Mouse (Mus musculus): ENCODE results near the gene Col16a1. TPM values are rescaled to one million over a fixed set of nuclear protein-coding genes. Genes with fewer than 3 reads are reported as not detected.
A peak's percentile ranks its signal among the peaks of the same experiment; 100 is the strongest.

Col16a1 gene
- polyA plus RNA-seq, 1 experiment, result 12.7 TPM

- Histone ChIP-seq H3K36me3 (ENCODE audit: control insufficient read depth, insufficient read depth, low read length) (no peaks in the 10 kb centered on the region), H3K27me3 (replicated peaks; ENCODE audit: control insufficient read depth, insufficient read depth, low read length) (no peaks in the 10 kb centered on the region), H3K4me1 (ENCODE audit: control insufficient read depth, insufficient read depth, low read length) (peaks cover 15% of the 10 kb centered on the region; the same call in 1 of the 2 replicates), H3K27ac (ENCODE audit: insufficient read depth, low read depth, low read length) (peak overlapping the region; percentile 21; the same call in 1 of the 2 replicates), H3K4me3 (ENCODE audit: insufficient read depth, low read depth, low read length) (no peak overlapping the region)
- 60% methylated on average over 7 of the region's 7 CpGs for WGBS
- no peak for TF ChIP-seq CTCF (conservative IDR thresholded peaks at IDR 0.05; ENCODE audit: insufficient read depth, insufficient read length, low read depth, low read length)
- no peak for TF ChIP-seq POLR2A (IDR thresholded peaks at IDR 0.05; ENCODE audit: low read depth, low read length)
- DNase-seq, result peak; percentile 51
These were observed 62.5 kb downstream of the Col16a1 start for GRCm38 (mm10) chr4:130110091-130110490.

DNA sequence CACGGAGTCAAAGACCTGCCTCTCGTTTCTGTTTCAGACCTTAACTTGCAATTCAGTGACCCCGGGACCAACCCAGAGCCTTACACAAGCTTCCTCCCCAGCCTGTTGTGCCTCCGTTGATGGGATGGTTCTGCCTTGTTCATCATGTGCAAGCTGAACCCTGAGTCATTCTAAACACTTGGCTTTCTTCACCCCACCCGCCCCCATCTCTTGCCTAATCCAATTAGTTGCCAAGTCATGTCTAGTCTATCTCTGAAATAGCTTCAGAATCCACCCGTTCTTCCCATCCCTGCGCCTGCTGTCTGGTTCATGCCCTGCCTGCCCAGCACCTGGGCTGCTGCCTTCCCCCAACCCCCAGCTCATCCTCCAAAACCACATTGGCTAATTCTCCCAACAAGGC is 64.7 kb downstream of the Col16a1 start:
- Histone ChIP-seq H3K27ac (ENCODE audit: insufficient read depth, low read depth, low read length) (no peak overlapping the region), H3K4me3 (ENCODE audit: insufficient read depth, low read depth, low read length) (no peak overlapping the region), H3K27me3 (replicated peaks; ENCODE audit: control insufficient read depth, insufficient read depth, low read length) (no peaks in the 10 kb centered on the region), H3K36me3 (ENCODE audit: control insufficient read depth, insufficient read depth, low read length) (no peaks in the 10 kb centered on the region), H3K4me1 (ENCODE audit: control insufficient read depth, insufficient read depth, low read length) (peaks cover 6% of the 10 kb centered on the region; the same call in 1 of the 2 replicates)
- DNase-seq, result no peak
- TF ChIP-seq CTCF (conservative IDR thresholded peaks at IDR 0.05; ENCODE audit: insufficient read depth, insufficient read length, low read depth, low read length), result no peak
- TF ChIP-seq POLR2A (IDR thresholded peaks at IDR 0.05; ENCODE audit: low read depth, low read length), result no peak
- WGBS, result 55% methylated on average over 7 of the region's 7 CpGs

DNA sequence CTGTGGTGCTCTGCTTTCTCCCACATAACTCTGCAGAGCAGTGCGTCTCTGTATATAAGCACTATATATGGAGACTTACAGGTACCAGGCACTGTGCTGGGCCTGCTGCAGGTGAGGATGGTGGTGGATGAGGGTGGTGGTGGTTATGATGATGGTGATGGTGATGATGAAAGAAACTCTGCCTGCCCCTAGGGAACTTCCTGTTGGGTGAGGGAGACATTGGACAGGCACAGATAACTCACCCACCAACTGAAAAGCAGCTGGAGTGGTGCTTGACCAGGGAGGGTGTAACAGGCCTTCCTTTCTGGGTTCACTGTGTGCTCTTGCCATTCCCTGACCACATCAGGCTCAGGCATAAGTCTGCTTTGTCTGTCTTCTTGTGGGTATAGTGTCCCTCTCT is 65.1 kb downstream of the Col16a1 start:
- peaks cover 6% of the 10 kb centered on the region; the same call in 1 of the 2 replicates for H3K4me1 ChIP-seq (ENCODE audit: control insufficient read depth, insufficient read depth, low read length)
- TF ChIP-seq CTCF (conservative IDR thresholded peaks at IDR 0.05; ENCODE audit: insufficient read depth, insufficient read length, low read depth, low read length) (no peak), POLR2A (IDR thresholded peaks at IDR 0.05; ENCODE audit: low read depth, low read length) (no peak)
- H3K4me3 ChIP-seq (ENCODE audit: insufficient read depth, low read depth, low read length), result no peak overlapping the region
- DNase-seq, result no peak
- WGBS, result 96% methylated on average over 1 of the region's 1 CpGs
- H3K36me3 ChIP-seq (ENCODE audit: control insufficient read depth, insufficient read depth, low read length), result no peaks in the 10 kb centered on the region
- no peaks in the 10 kb centered on the region for H3K27me3 ChIP-seq (replicated peaks; ENCODE audit: control insufficient read depth, insufficient read depth, low read length)
- no peak overlapping the region for H3K27ac ChIP-seq (ENCODE audit: insufficient read depth, low read depth, low read length)

- Histone ChIP-seq H3K4me1 (ENCODE audit: control insufficient read depth, insufficient read depth, low read length) (peaks cover 10% of the 10 kb centered on the region), H3K27ac (ENCODE audit: insufficient read depth, low read depth, low read length) (no peak overlapping the region), H3K27me3 (replicated peaks; ENCODE audit: control insufficient read depth, insufficient read depth, low read length) (no peaks in the 10 kb centered on the region), H3K4me3 (ENCODE audit: insufficient read depth, low read depth, low read length) (no peak overlapping the region), H3K36me3 (ENCODE audit: control insufficient read depth, insufficient read depth, low read length) (no peaks in the 10 kb centered on the region)
- peak; percentile 52 for DNase-seq
- WGBS, result 59% methylated on average over 4 of the region's 4 CpGs
- TF ChIP-seq POLR2A (IDR thresholded peaks at IDR 0.05; ENCODE audit: low read depth, low read length), result no peak
These were observed 73.1 kb downstream of the Col16a1 start for GRCm38 (mm10) chr4:130120752-130121151.

GRCm38 (mm10) chr4:130121560-130121959 is 73.9 kb downstream of the Col16a1 start:
- H3K27ac ChIP-seq (ENCODE audit: insufficient read depth, low read depth, low read length), result no peak overlapping the region
- no peak for DNase-seq
- H3K4me1 ChIP-seq (ENCODE audit: control insufficient read depth, insufficient read depth, low read length), result peaks cover 10% of the 10 kb centered on the region
- WGBS, result 63% methylated on average over 8 of the region's 8 CpGs
- TF ChIP-seq POLR2A (IDR thresholded peaks at IDR 0.05; ENCODE audit: low read depth, low read length), result no peak
- no peak for TF ChIP-seq CTCF (conservative IDR thresholded peaks at IDR 0.05; ENCODE audit: insufficient read depth, insufficient read length, low read depth, low read length)
- H3K4me3 ChIP-seq (ENCODE audit: insufficient read depth, low read depth, low read length), result no peak overlapping the region
- H3K27me3 ChIP-seq (replicated peaks; ENCODE audit: control insufficient read depth, insufficient read depth, low read length), result no peaks in the 10 kb centered on the region
- no peaks in the 10 kb centered on the region for H3K36me3 ChIP-seq (ENCODE audit: control insufficient read depth, insufficient read depth, low read length)

GRCm38 (mm10) chr4:130123020-130123419 is 75.4 kb downstream of the Col16a1 start:
- 86% methylated on average over 5 of the region's 5 CpGs for WGBS
- H3K4me3 ChIP-seq (ENCODE audit: insufficient read depth, low read depth, low read length), result no peak overlapping the region
- no peak overlapping the region for H3K27ac ChIP-seq (ENCODE audit: insufficient read depth, low read depth, low read length)
- H3K4me1 ChIP-seq (ENCODE audit: control insufficient read depth, insufficient read depth, low read length), result peaks cover 10% of the 10 kb centered on the region
- no peak for TF ChIP-seq POLR2A (IDR thresholded peaks at IDR 0.05; ENCODE audit: low read depth, low read length)
- TF ChIP-seq CTCF (conservative IDR thresholded peaks at IDR 0.05; ENCODE audit: insufficient read depth, insufficient read length, low read depth, low read length), result no peak
- peaks cover 2% of the 10 kb centered on the region; the same call in 1 of the 2 replicates for H3K36me3 ChIP-seq (ENCODE audit: control insufficient read depth, insufficient read depth, low read length)
- no peaks in the 10 kb centered on the region for H3K27me3 ChIP-seq (replicated peaks; ENCODE audit: control insufficient read depth, insufficient read depth, low read length)
- no peak for DNase-seq

- Histone ChIP-seq H3K27ac (ENCODE audit: insufficient read depth, low read depth, low read length) (no peak overlapping the region), H3K4me1 (ENCODE audit: control insufficient read depth, insufficient read depth, low read length) (peaks cover 8% of the 10 kb centered on the region), H3K36me3 (ENCODE audit: control insufficient read depth, insufficient read depth, low read length) (peaks cover 2% of the 10 kb centered on the region; the same call in 1 of the 2 replicates), H3K27me3 (replicated peaks; ENCODE audit: control insufficient read depth, insufficient read depth, low read length) (no peaks in the 10 kb centered on the region), H3K4me3 (ENCODE audit: insufficient read depth, low read depth, low read length) (no peak overlapping the region)
- WGBS, result 88% methylated on average over 4 of the region's 4 CpGs
- TF ChIP-seq CTCF (conservative IDR thresholded peaks at IDR 0.05; ENCODE audit: insufficient read depth, insufficient read length, low read depth, low read length) (no peak), POLR2A (IDR thresholded peaks at IDR 0.05; ENCODE audit: low read depth, low read length) (no peak)
- no peak for DNase-seq
These were observed 76.5 kb downstream of the Col16a1 start for GRCm38 (mm10) chr4:130124110-130124509.
